Mouse (Mus musculus) spleen, adult 2 months (tissue): Measurements from ENCODE around the gene Nutm1.

Source experiments
- CTCF ChIP-seq: fragments of 200-500 bp; IDR thresholded peaks from 2 replicates; pipeline ENCODE4 v1.5.1; 2011; ENCODE audit warnings: mild to moderate bottlenecking, inconsistent platforms; ENCODE audit not compliant: insufficient read depth, insufficient read length, insufficient replicate concordance; ENCODE audit errors: extremely low read depth
- POLR2A ChIP-seq: fragments of 200-500 bp; IDR thresholded peaks from 2 replicates; pipeline ENCODE4 v1.6.1; 2011; ENCODE audit warnings: low read depth, low read length, inconsistent platforms

DNA sequence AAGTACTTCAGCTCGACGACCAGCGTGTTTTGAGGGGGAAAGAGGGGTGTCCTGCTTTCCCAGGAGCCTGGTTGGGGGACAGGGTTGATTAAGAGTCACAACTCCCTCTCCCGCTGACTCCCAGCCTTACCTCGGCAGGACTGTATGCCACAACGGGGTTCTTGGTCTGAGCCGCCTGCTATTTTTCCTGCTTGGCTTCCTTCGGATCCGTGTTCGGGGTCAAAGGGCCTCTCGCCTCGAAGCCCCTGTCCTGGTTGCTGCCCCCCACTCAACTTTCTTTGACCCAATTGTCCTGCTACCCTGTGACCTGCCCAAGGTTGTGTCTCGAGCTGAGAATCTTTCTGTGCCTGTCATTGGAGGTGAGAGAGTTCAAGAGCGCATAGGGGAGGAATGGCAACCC, 17.3 kb downstream of the Nutm1 start:
- TF ChIP-seq CTCF: no peak
- TF ChIP-seq POLR2A: no peak
